Mouse (Mus musculus) layer of hippocampus, postnatal 25 days (tissue): ENCODE measurements at regions not wholly inside any gene's neighbourhood (a gene's known extent, or its start where the extent isn't known, plus 50 kb on each side); places are given as distances from the start of the nearest gene placed in this dataset.

Experiments
- DNase-seq, 2 experiments: peaks; one replicate each; pipeline ENCODE4 v3.0.0; 2022; ENCODE audit warnings: mixed read lengths in 2 of 2, low spot score in 1 of 2; ENCODE audit errors: extremely low spot score in 1 of 2

DNA sequence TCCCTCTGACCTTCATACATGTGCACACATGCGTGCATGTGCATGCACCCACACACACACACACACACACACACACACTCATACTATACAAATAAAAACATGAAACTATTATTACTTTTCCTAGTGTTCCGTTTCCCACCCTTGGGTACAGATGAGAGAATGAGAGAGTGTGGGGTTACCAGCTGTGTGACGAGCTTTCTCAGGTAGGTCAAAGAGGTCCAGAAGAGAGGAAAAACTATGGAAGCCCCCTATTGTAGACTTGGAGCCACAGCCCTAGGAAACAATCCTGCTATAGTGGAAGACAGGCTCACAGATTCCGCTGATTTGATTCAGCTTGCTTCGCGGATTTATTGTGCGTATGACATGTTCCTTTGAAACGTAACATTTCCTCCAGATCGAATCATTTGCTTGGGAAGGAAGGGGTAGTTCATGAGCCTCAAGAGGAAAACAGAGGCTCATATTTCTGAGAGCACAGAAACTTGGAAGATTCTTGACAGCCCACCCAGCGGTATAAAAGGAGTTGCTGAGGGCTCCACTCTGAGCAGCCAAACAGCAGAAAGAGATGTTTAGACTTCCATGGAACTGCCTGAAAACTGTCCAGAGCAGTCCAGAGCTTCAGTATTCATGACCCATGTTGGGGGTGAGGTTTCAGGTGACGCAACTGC is 2486.9 kb upstream of the 5930422O12Rik start:
- DNase-seq: no peak

DNA sequence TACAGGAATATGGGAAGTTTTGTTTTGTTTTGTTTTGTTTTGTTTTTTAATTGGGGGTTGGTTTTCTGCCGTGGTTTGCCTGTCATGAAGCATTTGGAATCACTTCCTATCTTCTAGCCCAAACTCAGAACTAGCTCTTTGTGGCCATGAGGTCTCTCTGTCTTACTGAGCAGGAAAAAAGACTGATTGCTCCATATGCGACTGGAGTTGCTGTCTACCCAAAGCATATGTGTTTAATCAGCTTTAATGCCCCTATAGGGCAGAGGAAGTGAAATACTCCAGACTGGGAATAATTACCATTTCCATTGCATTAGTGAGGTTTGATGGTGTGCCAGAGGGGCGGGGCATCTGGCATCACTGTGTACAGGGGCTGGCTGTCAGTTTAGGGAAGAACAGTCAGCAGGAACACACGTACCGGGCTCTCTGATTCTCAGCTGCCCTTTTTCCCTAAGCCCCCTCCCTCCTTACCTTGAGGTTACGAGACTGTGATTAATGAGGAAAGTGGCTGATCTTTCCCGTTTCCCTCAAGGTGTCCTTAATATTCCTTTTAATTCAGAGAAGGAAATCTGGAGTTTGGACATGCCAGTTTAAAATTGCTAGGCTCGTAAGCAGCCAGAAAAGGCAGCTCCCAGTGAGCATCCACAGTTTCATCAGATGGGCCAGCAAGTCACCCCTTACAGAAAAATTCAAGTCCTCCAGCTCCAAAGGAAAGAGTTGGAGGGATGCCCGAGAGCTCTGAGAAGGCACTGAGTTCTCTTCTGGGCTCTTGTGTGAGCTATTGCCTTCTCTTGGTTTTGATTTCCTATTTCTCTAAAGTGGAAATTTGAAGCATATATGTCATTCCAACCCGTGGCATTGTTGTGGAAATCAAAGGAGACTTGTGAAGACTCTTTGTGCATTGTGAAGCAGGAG is 2482.1 kb upstream of the 5930422O12Rik start:
- DNase-seq: no peak

DNA sequence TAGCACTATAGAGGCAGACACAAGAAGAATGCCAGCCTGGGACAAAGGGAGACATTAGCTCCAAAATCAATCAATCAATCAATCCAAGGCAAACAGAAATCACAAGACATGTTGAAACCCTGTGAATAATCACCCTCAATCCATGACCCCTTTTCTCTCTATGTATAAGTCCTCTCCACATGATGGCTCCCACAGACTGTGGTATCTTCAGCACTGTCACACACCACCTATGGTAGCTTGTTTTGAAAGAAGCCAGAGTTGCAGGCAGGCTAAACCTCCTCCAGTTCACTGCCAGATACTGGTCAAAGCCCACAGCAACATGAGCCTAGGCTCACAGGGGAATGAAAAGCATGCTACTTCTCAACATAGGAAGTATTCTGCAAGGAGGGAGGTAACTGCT is 2475.7 kb upstream of the 5930422O12Rik start:
- DNase-seq: no peak

DNA sequence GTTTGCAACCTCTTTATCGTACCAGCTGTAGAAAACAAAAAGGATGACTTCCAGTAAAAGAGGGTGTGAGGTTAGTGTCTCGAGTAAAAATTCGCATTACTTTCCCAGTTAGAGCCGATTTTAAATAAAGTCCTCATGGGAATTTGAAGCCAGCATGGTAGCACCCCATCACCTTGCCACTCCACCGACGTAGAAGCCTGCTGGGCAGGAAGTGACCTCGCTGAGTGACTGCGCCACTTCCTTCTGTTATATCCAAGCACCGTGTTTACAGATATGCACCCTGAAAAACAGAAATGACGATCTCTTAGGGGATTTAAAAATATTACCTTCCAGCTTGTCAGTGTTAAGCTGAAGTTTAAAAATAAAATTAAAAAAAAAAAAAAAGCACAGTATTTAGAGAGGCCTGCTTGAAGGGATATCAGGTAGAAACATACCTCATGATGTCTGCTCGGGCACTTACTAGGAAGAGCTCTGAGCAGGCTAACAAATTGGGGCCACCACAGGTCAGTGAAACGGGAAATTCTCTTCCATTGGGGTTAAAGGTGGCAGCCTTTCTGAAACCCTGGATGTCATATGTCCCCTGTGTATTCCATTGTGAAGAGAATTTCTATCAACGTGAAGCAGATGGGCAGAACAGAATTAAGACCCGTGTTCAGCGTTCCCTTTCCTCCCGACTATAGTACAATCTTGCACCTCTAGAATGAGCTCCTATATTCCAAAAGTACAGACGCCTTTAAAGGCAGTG is 2468.9 kb upstream of the 5930422O12Rik start:
- no peak for DNase-seq

DNA sequence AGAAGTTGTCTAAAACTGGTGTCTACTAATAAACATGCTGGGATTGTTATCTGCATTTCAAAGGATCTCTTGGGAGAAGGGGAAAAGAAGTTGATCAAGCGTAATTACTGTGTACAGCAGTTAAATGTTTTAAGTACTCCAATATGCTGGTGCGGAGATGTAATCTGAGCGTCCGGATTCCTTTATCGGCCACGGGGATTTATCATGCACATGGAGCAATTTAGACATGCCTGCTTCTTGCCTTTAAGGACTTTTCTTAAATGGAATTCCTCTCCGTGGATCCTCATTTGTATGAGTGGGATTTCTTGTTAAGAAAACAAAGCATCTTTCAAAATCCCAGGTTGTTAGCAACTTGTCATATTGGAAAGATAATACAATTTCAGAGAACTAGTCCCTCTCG is 2468.0 kb upstream of the 5930422O12Rik start:
- no peak for DNase-seq

DNA sequence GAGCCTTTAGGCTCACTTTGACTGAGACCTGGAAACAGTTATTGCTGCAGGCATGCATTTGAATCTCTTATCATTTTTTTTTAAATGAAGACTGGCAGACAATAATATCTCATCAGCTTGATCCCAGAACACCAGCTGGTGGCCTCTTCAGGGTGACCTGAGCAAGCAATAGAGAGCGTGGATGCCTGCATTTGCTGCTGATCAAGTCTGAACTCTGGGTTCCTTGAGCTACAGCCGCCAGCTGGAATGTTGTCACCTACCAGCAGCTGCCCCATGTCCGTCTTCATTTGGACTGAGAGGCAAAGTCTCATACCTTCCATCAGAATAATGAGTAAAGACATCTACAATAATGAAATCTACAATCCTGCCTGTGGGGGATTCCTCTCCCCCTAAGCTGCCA is 2466.3 kb upstream of the 5930422O12Rik start:
- DNase-seq: no peak

DNA sequence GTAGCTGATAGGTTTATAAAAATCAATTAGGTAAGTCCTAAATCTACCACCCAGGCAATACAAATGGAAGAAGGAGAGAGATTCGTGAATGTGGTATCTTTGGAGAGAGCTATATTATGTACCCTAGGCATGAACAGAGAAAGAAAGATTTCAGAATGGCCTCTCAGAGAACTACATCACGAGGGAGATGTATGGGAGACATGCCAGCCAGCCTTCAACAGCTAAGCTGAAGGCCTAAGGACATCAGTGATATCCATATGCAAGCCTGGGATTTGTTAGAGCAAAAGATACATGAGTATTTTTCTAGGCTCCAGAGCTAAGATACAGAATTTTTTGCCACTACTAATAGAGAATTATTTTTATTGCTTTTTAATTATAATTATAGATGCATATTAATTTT is 2445.7 kb upstream of the 5930422O12Rik start:
- DNase-seq: no peak

DNA sequence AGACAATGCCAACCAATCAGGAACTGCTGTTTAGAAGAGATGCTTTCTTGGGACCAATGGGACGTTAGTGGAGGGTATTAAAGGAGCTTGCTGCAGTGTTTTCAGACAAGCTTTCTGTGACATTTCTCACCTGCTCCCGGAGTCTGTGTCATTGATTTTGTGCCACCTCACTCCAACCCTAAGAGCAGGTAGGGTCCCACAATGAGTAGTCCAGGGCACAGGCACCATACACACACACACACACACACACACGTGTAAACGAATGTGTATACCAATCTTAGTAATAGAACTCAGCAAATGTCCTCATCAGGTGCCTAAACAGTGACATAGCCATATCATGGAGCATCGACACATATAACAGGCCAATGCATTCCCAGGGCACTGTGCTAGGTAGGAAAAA is 2440.5 kb upstream of the 5930422O12Rik start:
- no peak for DNase-seq

DNA sequence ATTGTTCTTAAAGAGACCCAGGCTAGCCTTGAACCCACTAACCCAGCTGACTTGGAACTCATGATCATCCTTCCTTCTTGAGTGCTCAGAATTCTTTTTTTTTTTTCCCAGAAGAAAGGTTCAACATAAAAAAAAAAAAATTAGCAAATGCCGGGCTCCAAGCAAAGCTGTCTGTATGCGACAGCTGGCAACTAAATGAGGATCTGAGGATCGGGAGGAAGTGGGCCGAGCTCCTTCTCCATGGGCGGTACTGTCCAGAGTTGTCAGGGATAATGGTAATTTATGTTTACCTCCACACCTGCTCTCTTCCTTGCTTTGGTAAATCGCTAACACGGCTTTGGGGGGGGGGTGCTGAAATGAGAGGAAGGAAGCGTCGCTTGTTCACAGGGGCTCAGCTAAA is 2429.9 kb upstream of the 5930422O12Rik start:
- DNase-seq: no peak

DNA sequence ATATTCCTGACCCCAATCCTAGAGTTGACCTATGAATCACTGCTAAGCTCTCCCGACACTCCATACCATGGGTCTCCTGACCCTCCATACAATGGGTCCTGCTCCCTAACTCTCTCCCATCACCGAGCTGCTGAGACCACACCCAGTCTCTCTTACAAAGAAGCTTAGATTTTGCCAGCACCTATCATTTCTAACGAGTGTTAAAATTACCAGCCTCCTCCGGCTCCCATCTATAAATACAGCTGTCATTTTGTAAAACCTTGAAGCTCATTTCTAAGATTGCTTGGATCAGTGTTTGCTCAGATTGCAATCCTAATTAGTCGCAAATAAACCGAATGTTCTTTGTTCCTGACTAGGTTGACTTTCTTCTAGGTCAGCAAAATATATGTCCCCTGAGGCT is 2428.4 kb upstream of the 5930422O12Rik start:
- no peak for DNase-seq

DNA sequence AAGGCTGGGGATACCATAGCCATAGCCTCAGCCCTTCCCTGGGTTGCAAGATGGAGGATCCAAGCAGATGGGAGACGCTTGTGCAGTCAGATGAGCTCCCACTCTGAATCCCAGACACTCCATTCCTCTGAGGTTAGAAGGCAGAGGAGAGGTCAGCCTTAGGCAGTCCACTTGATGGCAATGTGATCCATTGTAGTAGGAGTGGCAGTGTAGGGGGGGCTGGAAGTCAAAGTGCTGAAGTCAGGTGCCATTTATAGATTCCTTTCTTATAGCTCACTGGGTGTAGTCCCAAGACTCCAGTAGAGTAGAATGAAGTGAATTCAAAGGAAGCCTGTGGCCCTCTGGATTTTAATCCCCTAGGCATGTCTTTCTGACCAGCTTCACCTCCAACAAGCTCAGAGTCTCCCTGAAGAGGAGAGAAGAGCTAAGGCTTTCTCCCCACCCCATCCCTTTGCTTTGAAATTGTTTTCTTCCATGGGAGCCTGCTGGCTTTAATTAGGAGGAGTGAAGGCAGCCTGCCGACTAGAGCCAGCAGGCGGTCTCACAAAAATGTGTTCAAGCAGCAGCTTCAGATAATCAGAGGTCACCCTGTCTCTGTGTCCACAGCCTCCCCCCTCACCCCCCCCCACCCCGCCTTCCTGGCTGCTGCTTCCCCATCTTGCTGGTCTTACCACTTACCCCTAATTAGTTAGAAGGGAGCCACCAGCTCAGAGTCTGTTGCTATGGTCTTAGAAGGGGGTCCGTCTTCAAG is 2426.4 kb upstream of the 5930422O12Rik start:
- DNase-seq: no peak

DNA sequence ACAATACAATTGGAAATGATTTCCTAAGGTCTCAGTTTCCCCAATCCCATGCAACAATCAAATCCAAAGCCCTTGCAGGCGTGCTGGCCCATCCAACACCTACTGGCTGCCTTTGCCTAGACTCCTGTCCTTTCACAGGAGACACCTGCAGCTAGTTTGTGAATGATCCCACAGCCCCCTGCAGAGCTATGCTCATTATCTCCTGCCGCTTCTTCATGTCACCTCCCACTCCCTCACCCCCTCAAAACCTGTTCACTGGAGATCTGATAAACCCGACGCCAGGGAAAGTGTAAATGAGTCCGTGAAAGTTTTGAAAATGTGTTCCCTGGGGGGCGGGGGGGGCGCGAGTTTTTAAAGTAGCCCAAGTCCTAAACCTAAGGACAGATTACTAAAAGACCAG is 2420.2 kb upstream of the 5930422O12Rik start:
- DNase-seq: no peak

DNA sequence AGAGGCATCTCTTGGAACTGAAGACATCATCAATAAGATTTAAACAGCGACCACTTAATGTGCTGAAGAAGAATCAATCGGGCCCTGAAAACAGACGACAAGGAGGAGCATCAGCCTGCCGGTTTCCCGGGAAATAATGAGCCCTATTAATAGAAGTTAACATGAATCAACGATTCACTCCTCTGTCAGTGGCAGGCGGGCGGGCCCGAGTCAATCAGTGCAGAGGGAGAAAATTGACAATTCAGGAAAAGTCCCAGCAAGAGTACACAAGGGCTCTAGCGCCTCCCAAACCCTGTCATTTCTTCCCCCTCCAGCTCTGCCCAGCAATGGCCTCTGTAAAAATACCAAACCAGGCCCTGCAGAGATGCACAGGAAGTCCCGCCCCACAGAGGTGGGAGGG is 2416.4 kb upstream of the 5930422O12Rik start:
- DNase-seq: peak; percentile 30 to 39

DNA sequence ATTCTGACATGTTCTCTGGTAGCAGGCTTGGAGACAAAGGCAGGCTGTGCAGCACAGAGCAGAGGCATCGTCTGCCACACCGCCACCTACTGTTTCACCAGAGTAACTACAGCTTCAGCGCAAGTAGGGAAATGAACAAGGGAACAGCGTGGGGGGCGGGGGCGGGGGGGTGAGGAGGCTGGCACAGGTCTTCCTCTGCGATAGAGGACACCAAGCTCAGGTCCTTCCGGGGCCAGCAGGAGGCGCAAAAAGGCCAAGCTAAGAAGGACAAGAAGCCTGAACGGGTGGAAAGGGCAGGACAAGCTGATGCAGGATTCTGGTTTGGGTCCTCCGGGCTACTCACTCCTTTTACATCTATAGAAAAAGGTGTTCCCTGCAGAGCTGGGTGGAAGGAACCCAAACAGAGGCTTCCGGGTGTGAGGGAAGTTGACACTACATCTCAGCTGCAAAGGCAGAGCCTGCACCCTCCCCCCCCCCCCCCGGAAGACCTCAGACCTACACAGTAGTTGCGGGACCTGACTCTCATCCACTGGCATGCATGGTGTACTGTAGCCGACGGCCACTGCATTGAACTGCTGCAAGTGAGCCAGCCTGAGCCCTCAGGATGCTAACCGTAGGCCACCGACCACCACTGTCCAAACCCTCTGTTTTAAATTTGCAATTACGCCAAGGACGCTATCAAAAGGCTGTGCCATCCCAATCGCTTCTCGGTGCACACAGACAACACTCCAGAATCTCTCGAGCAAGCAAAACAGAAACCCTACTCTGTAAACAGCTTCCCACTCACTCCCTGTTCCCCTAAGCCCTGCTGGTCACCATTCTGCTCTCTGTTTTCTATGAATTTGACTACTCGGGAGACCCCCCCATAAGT is 2396.6 kb upstream of the 5930422O12Rik start:
- DNase-seq: peak; percentile 47 to 63

DNA sequence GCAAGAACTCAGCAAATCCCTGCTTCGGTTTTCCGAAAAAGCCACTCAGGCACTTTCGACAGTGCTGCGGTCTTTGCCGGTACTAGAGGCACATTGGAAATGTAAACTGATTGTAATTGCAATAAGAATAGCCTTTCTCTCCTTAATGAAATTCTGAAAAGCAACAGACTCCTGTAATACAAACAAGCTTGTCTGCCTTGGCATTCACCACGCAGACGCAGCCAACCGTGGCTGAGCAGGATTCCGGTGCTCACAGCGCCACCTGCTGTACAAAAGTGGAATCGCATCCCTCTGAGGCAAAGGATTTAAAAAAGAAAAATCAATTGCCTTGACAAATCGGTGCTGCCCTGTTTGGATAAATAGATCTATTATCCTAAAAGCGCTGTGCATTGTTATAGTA is 2395.2 kb upstream of the 5930422O12Rik start:
- DNase-seq: peak; percentile 91 to 99

DNA sequence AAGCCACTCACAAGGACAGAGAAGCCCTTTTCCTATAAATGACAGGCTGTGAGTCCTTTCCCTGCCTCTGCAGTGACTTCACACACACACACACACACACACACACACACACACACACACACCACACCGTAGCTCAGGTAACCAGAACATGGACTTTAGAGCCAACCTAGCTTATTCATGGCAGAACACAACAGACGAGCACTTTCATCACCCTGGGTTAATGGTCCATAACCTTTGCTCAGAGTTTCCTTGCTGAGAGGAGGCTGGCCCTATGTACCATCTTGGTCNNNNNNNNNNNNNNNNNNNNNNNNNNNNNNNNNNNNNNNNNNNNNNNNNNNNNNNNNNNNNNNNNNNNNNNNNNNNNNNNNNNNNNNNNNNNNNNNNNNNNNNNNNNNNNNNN is 2391.6 kb upstream of the 5930422O12Rik start:
- no peak for DNase-seq
